Mouse (Mus musculus) testis, postnatal 14 days (tissue): ENCODE measurements around the gene Ppp1r12a.
"Not testable (repeated sequence)": the region's sequence is repeated elsewhere in the genome, so short reads cannot be mapped to it uniquely, and the experiment has no call there.

ENCODE experiments used
- DNase-seq: peaks from one replicate; pipeline ENCODE4 v3.0.0; 2021; ENCODE audit warnings: low spot score

Ppp1r12a gene

GRCm38 (mm10) chr10:108198945-108199344 is 37.0 kb downstream of the Ppp1r12a start:
- no peak for DNase-seq

DNA sequence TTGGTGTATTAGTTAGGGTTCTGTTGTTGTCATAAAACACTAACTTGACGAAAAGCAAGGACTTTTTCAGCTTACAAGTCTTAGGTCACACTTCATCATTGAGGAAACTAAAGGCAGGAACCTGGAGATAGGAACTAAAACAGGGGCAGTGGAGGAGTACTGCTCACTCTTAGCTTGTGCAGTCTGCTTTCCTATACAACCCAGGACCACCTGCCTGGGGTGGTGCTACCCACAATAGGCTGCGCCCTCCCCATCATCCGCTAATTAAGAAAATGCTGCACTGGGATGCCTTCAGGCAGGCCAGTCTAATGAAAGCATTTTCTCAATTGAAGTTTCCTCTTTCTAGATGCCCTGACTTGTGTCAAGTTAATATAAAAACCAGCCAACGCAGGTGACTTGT is 40.1 kb downstream of the Ppp1r12a start:
- no peak for DNase-seq

DNA sequence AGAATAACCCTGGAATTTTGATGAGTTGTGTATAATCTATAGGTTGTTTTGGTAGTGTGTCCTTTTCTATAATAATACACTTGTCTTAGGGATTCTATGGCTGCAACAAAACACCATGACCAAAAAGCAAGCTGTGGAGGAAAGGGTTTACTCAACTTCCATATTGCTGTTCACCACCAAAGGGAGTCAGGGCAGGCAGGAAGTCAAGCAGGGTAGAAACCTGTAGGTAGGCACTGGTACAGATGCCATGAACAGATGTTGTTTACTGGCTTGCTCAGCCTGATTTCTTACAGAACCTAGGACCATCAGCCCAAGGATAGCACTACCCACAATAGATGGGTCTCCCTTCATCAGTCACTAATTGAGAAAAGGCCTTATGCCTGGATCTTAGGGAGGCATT is 41.4 kb downstream of the Ppp1r12a start:
- no peak for DNase-seq

- DNase-seq = no peak
Observed at GRCm38 (mm10) chr10:108209396-108209795, 47.4 kb downstream of the Ppp1r12a start.

- no peak for DNase-seq
Observed at GRCm38 (mm10) chr10:108224413-108224812, 62.4 kb downstream of the Ppp1r12a start.

DNA sequence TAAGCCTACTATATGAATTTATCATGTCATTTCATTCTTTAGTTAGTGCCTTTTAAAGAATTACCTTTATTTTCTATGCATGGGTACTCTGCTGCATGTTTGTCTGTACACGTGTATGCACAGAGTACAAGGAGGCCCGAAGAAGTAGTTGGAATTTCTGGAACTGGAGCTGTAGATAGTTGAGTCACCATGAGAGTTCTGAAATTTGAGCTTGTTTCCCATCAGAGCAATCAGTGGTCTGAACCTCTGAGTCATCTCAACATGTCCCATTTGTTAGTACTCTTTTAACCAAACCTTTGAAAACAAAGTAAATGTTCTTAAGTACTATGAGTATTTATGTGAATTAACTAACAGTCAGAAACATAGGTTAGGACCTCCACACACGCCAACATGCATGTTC is 75.1 kb downstream of the Ppp1r12a start:
- no peak for DNase-seq

GRCm38 (mm10) chr10:108239061-108239460 is 77.1 kb downstream of the Ppp1r12a start:
- no peak for DNase-seq

- DNase-seq = no peak
Observed at GRCm38 (mm10) chr10:108250710-108251109, 88.7 kb downstream of the Ppp1r12a start.

DNA sequence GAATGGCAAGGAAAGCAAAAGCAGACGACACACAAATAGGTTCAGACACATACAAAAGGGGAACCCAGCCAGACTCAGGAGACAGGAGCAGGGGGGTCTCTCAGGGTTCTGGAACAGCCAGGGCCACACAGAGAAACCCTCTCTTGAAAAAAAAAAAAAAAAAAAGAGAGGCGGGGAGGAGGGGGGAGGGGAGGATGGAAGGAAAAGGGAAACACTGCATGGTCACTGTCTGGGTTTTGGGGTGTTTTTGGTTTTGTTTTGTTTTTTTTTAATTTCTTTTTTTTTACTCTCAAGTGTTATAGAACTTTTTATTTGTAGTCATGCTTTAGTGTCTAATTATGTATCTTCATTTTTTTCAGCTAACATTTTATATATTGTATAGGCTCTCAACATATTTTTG is 89.2 kb downstream of the Ppp1r12a start:
- DNase-seq = no peak

- DNase-seq = no peak
Observed at GRCm38 (mm10) chr10:108255812-108256376, 93.9 kb downstream of the Ppp1r12a start.

DNA sequence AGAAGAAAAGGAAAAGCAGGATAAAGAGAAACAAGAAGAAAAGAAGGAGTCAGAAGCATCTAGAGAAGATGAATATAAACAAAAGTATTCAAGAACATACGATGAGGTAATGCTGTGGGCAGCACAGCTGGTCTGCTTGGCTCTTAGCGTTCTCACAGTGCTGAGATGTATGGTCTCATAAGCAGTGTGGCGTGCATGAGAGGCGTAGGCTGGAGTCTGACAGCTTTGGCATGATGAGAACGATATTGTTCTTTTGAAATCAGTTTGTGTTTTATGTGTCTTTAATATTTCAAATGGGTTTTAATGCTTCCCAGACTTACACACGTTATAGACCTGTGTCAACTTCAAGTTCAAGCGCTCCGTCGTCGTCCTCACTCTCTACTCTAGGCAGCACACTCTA is 98.9 kb downstream of the Ppp1r12a start:
- no peak for DNase-seq

- no peak for DNase-seq
Observed at GRCm38 (mm10) chr10:108264641-108265040, 102.6 kb downstream of the Ppp1r12a start.

DNA sequence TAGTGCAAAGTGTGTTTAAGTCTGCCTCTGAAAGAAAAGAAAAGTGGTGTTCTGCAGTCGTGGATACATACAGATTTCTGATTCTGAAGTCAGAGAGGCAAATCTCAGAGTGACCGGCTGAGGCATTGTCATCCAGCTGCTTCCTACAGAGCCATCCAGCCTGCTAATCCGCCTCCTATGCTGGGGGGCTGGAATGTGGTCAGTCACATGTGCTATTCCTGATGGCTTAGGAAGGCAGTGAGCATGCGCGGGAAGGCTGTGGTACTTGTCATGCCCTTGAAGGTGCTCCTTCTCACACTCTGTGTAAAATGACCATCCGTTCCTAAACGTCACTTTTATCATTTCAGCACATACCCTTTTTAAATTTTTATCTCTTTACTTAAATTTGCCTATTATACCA is 109.2 kb downstream of the Ppp1r12a start:
- no peak for DNase-seq

GRCm38 (mm10) chr10:108276678-108277077 is 114.7 kb downstream of the Ppp1r12a start:
- DNase-seq = no peak

- no peak for DNase-seq
Observed at GRCm38 (mm10) chr10:108277198-108277597, 115.2 kb downstream of the Ppp1r12a start.

DNA sequence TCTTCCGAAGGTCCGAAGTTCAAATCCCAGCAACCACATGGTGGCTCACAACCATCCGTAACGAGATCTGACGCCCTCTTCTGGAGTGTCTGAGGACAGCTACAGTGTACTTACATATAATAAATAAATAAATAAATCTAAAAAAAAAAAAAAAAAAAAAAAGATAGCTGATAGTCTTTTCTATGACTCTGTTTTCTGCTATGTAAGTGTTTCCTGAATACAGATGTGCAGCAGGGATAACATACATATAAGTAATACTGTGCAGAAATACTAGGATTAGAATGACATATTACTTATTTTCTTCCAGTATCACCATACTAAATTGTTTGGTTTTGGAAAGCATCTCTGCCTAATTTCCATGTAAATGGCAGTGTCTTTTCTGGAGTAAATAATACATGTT is 119.1 kb downstream of the Ppp1r12a start:
- DNase-seq = not testable (repeated sequence)

GRCm38 (mm10) chr10:108282351-108282750 is 120.4 kb downstream of the Ppp1r12a start:
- DNase-seq = no peak

GRCm38 (mm10) chr10:108283418-108283817 is 121.4 kb downstream of the Ppp1r12a start:
- no peak for DNase-seq

DNA sequence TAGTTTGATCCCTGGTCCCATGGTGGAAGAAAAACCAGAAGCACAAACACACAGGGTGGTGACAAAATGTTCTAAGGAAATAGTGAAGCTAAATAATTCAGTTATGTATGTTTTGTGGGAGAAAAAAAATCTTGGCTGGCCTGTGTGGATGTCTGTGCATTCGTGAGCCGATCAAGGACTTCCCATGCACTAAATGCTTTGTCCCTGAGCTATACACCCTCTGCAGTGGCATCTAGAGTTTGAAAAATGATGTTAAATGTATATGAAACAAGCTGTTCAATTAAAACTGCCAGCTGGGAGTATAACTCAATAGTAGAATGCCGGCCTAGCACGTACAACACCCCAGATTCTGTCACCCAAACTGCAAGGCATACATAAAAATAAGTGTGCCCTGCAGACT is 121.8 kb downstream of the Ppp1r12a start:
- DNase-seq = no peak

DNA sequence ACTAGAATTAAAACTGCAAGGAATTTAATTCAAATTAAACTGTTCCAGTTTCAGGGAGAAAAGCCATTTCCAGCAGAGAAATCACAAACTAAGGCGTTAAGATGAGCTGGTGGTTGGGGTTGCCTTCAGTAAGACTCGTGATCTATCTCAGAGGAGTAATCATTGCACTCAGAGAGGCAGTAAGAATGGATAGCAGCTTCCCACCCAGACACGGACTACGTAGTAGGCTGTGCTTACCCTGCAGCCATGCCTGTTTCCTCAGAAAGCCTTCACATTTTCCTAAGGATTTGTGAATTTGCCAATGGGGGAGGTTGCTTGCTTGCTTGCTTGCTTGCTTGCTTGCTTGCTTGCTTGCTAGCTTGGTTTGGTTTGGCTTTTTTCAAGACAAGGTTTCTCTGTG is 122.5 kb downstream of the Ppp1r12a start:
- DNase-seq = no peak

GRCm38 (mm10) chr10:108284977-108285376 is 123.0 kb downstream of the Ppp1r12a start:
- no peak for DNase-seq

- DNase-seq = no peak
Observed at GRCm38 (mm10) chr10:108286658-108287437, 124.9 kb downstream of the Ppp1r12a start.

DNA sequence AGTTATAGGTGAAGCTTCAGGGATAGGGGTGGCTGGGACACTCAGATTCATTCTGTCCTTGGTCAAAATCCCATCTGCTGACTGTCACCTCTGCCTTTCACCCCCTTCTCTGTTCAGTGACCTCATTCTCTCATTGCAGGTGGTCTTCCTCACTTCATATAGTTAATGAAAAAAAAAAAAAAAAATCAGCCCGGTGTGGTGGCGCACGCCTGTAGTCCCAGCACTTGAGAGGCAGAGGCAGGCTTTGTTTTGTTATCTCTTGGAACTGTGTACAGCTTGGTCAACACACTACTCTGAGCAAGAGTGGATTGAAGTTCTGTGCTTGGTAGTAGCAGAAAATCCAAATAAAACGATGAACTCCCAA is 125.4 kb downstream of the Ppp1r12a start:
- no peak for DNase-seq

DNA sequence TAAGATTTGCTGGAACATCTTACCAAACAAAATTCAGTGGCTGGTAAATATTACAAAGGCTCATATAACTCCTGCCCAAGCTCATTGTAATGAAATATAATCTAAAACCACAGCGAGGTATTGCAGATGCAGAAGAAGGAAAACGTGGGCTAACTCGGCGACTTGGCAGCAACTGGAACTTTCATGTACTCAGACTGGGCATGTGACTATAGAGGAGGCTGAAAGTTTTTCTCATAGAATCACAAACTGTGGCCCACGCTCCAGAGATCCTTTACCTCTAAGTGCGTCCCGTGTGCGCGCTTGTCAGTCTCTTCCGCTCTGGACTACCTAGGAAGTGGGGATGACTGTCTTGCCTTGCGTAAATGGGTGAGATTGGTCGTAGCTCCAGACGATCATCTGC is 128.1 kb downstream of the Ppp1r12a start:
- no peak for DNase-seq
